Mouse (Mus musculus) C3H10T1/2 (cell line): ENCODE measurements around the gene Olfr1494. TPM values are rescaled to one million over a fixed set of nuclear protein-coding genes. Genes with fewer than 3 reads are reported as not detected.

Experiments used
- polyA plus RNA-seq, 2 experiments: library from polyadenylated mRNA; unstranded; fragments of >200 nt; fragmentation: generic; extraction: Trizol; gene quantifications; one replicate each; pipeline ENCODE4 v1.2.1; 2012; ENCODE audit warnings: missing spikeins in 2 of 2

The Olfr1494 gene
- polyA plus RNA-seq, result not detected

DNA sequence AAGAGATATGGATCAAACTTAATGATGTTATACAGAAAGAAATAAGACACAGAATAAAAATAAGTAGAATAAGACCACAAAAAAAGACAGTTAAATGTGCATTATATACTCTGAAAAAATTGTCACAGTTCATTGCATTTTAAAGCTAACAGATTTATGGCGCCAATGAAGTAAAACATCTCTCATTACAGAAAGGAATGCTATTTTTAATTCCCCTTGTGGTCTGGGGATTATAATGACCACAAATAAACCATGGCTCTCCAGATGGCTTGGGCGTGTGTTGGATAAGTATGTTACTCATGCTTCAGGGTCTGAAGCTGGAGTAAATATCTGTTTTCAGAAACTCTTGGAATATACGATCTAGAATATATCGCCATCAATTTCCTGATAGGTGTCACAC is at the start of gene Olfr1494:
Gene Olfr1494 (plus strand): TSS at position 301 of the 400 bp plus-strand sequence.

GRCm38 (mm10) chr19:13696968-13697367 is 42.6 kb upstream of the Olfr1494 start, which contains the start of gene Olfr1491:
Gene Olfr1491 (plus strand): TSS chr19:13697268.

GRCm38 (mm10) chr19:13722978-13723377 is 16.6 kb upstream of the Olfr1494 start, which contains the start of gene Olfr1493-ps1:
Gene Olfr1493-ps1 (plus strand): TSS chr19:13723278.

DNA sequence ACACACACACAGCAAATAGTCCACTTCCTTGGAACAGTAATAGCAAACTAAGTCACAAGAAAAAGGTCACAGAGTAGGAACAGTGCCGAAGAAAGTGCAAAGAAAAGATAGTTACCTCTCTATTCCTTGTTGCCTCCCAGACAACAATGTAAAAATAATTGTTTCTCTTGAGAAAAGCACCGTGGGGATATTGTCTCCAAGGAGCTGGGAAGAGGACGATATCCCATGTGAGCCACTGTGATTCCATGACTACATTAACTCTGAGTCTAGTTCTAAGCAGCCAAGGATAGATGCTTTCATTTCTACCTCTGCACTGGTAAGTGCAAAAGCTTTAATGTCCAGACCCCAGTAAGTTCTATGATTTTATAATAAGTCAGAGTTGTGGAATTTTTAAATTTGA is 24.8 kb downstream of the Olfr1494 start, which contains the start of gene Olfr1495:
Gene Olfr1495 (plus strand): TSS at position 301 of the 400 bp plus-strand sequence.

DNA sequence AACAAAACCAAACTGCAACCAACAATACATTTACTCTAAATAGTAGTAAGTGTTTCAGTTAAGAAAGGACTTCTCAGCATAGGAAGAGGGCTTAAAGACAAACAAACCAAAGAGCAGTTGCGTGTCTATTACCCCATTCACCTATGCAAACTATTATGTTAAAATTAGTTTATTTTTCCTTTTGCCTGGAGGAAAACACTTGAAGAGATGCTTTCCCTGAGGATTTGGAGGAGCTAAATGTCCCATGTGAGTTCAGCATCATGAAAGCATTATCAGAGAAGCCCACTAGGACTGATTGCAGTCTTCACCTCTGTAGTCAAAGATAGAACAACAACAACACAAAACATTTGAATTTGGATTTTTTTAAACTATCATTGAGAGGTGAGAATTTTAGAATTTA is 38.0 kb downstream of the Olfr1494 start, which contains the start of gene Olfr1496:
Gene Olfr1496 (plus strand): TSS at position 301 of the 400 bp plus-strand sequence.

DNA sequence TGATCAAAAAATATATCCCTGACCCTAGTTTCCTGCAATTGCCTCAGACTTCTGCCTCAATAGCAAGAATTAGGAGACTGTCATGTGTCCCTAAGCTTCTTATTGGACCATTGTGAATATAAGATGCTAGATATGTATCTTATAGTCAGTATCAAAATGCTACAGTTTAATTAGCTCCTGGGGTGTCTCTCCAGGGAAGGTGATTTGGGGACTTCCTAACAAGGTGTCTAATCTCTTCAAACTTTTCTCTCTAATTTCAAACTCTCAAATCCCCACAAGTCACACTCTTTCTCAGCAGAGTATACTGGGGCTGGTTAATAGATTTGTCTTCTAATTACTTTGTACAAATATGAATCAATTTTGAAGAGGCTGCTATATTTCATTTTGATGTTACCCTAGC is 58.6 kb downstream of the Olfr1494 start, which contains the start of gene Olfr1497:
Gene Olfr1497 (minus strand): TSS at position 101 of the 400 bp plus-strand sequence.

Other genes starting within 250 kb of the Olfr1494 start
- gene Olfr1477, start 239.2 kb upstream of the Olfr1494 start, polyA plus RNA-seq, result not detected
- not detected for gene Olfr1480, start 211.8 kb upstream of the Olfr1494 start, polyA plus RNA-seq
- gene Olfr1484, start 156.2 kb upstream of the Olfr1494 start, polyA plus RNA-seq, result not detected
- not detected for gene Olfr1487, start 122.4 kb upstream of the Olfr1494 start, polyA plus RNA-seq
- gene Olfr1489, start 108.1 kb upstream of the Olfr1494 start, polyA plus RNA-seq, result not detected
- gene Olfr1490, start 88.6 kb upstream of the Olfr1494 start, polyA plus RNA-seq, result not detected
- gene Olfr1491, start 42.5 kb upstream of the Olfr1494 start, polyA plus RNA-seq, result not detected
- gene Olfr1493-ps1, start 16.4 kb upstream of the Olfr1494 start, polyA plus RNA-seq, result not detected
- not detected for gene Olfr1495, start 24.9 kb downstream of the Olfr1494 start, polyA plus RNA-seq
- gene Olfr1496, start 38.1 kb downstream of the Olfr1494 start, polyA plus RNA-seq, result not detected
- gene Olfr1497, start 58.5 kb downstream of the Olfr1494 start, polyA plus RNA-seq, result not detected
- not detected for gene Olfr1499, start 79.7 kb downstream of the Olfr1494 start, polyA plus RNA-seq
- gene Olfr1500, start 90.8 kb downstream of the Olfr1494 start, polyA plus RNA-seq, result not detected
- not detected for gene Olfr1501, start 111.0 kb downstream of the Olfr1494 start, polyA plus RNA-seq
- gene Olfr1502, start 122.1 kb downstream of the Olfr1494 start, polyA plus RNA-seq, result not detected
- gene Olfr1504, start 158.2 kb downstream of the Olfr1494 start, polyA plus RNA-seq, result not detected
- not detected for gene Olfr1505, start 173.8 kb downstream of the Olfr1494 start, polyA plus RNA-seq